Mouse (Mus musculus) liver, embryonic 14.5 days (tissue): ENCODE results near the gene Gipc1. TPM values are rescaled to one million over a fixed set of nuclear protein-coding genes. Genes with fewer than 3 reads are reported as not detected.
A peak's percentile ranks its signal among the peaks of the same experiment; 100 is the strongest.

Source experiments
- ATAC-seq: fragments of 200-750 bp; cut with Nextera tagmentation; 2 replicates; pipeline ENCODE4 v1.8.0; 2017; ENCODE audit warnings: moderate number of reproducible peaks, mild to moderate bottlenecking, moderate library complexity; ENCODE audit not compliant: insufficient read depth
- DNase-seq, 3 experiments: peaks; one replicate each; pipeline ENCODE4 v3.0.0-alpha.2; 2012 to 2013; ENCODE audit warnings: low read depth in 3 of 3, low spot score in 3 of 3
- H3K27ac ChIP-seq: fragments of 300-500 bp; sonication (generic); 2 replicates; pipeline ENCODE4 v1.5.1; 2014; ENCODE audit warnings: moderate library complexity, mild to moderate bottlenecking, control low read depth, inconsistent platforms
- H3K27me3 ChIP-seq: fragments of 300-500 bp; sonication (generic); 2 replicates; pipeline ENCODE4 v1.6.1; 2014; ENCODE audit warnings: mild to moderate bottlenecking, low read length, moderate library complexity; ENCODE audit not compliant: control insufficient read depth, insufficient read depth
- H3K36me3 ChIP-seq: fragments of 300-500 bp; sonication (generic); replicated peaks from 2 replicates; pipeline ENCODE4 v1.6.1; 2014; ENCODE audit warnings: low read depth; ENCODE audit not compliant: control insufficient read depth, insufficient read depth
- H3K4me1 ChIP-seq, 2 experiments: fragments of 200-500 bp in 1 of 2; fragments of 300-500 bp in 1 of 2; sonication (generic) in 1 of 2; replicated peaks; 2 replicates each; pipeline ENCODE4 v1.6.1; 2012 to 2014; ENCODE audit warnings: antibody characterized with exemption in 1 of 2, inconsistent platforms in 1 of 2, low read length in 1 of 2; ENCODE audit not compliant: control insufficient read depth in 2 of 2, insufficient read depth in 2 of 2
- H3K4me2 ChIP-seq: fragments of 300-500 bp; sonication (generic); 2 replicates; pipeline ENCODE4 v1.6.1; 2014; ENCODE audit warnings: low read depth, mild to moderate bottlenecking, control low read depth, moderate library complexity
- H3K4me3 ChIP-seq, 2 experiments: fragments of 200-500 bp in 1 of 2; fragments of 300-500 bp in 1 of 2; sonication (generic) in 1 of 2; 2 replicates each; pipeline ENCODE4 v1.5.1; 2012 to 2014; ENCODE audit warnings: low read depth in 2 of 2, low read length in 2 of 2, mild to moderate bottlenecking in 2 of 2, control low read depth in 1 of 2, inconsistent platforms in 1 of 2, moderate library complexity in 1 of 2; ENCODE audit not compliant: insufficient read depth in 1 of 2
- H3K9ac ChIP-seq: fragments of 300-500 bp; sonication (generic); replicated peaks from 2 replicates; pipeline ENCODE4 v1.6.1; 2014; ENCODE audit warnings: mild to moderate bottlenecking, control low read depth, moderate library complexity
- H3K9me3 ChIP-seq: fragments of 300-500 bp; sonication (generic); 2 replicates; pipeline ENCODE4 v1.6.1; 2016; ENCODE audit warnings: low read length, mixed read lengths; ENCODE audit not compliant: control insufficient read depth
- CTCF ChIP-seq: IDR thresholded peaks from 2 replicates; pipeline ENCODE4 v1.5.1; 2016; ENCODE audit warnings: antibody characterized with exemption, low read depth, control low read depth
- EP300 ChIP-seq: IDR thresholded peaks from 2 replicates; pipeline ENCODE4 v1.6.1; 2016; ENCODE audit warnings: antibody characterized with exemption, low read depth
- WGBS: fragments of 180-500 bp; shearing (Covaris S2); extraction: QIAGEN DNeasy Blood & Tissue Kit; methylation state at CpG from one replicate; pipeline ENCODE4 v1.1.7; 2014; ENCODE audit not compliant: insufficient replicate concordance; 5-methylcytosine and 5-hydroxymethylcytosine counted together
- polyA plus RNA-seq, 2 experiments: library from polyadenylated mRNA; depleted of rRNA in 1 of 2; stranded (reverse) in 1 of 2; unstranded in 1 of 2; fragments of >200 nt; fragmentation: Nextera tagmentation in 1 of 2; extraction: Ambion mirVana in 1 of 2; gene quantifications; 2 replicates each; pipeline versions ENCODE4 v1.2.1 to v1.2.3; 2012 to 2014

The Gipc1 gene
- polyA plus RNA-seq, 2 experiments, result 27.2 to 32.5 TPM

GRCm38 (mm10) chr8:83618566-83618965 lies 33.9 kb upstream of the Gipc1 start:
- peaks cover 12 to 14% of the 10 kb centered on the region in 2 experiments for H3K4me1 ChIP-seq
- DNase-seq (no peak), ATAC-seq (no peak)
- no peaks in the 10 kb centered on the region for H3K27me3 ChIP-seq
- H3K9ac ChIP-seq, result no peak overlapping the region
- no peak for TF ChIP-seq CTCF
- TF ChIP-seq EP300, result no peak
- H3K36me3 ChIP-seq, result peaks cover 6% of the 10 kb centered on the region
- no peak overlapping the region for H3K27ac ChIP-seq
- no peak overlapping the region for H3K4me3 ChIP-seq
- H3K4me2 ChIP-seq, result no peak overlapping the region
- no peaks in the 10 kb centered on the region for H3K9me3 ChIP-seq
- WGBS, result 94% methylated on average over 2 of the region's 2 CpGs

- TF ChIP-seq EP300 (no peak), CTCF (no peak)
- Histone ChIP-seq H3K27me3 (no peaks in the 10 kb centered on the region), H3K9me3 (no peaks in the 10 kb centered on the region), H3K4me1 (peaks cover 21 to 22% of the 10 kb centered on the region in 2 experiments), H3K9ac (no peak overlapping the region), H3K36me3 (no peaks in the 10 kb centered on the region; the same call in 1 of the 2 replicates), H3K27ac (no peak overlapping the region), H3K4me2 (no peak overlapping the region), H3K4me3 (no peak overlapping the region)
- no peak for ATAC-seq
- WGBS, result 83% methylated on average over 9 of the region's 9 CpGs
- no peak for DNase-seq
Observed at GRCm38 (mm10) chr8:83619568-83620285, 32.8 kb upstream of the Gipc1 start.

- ATAC-seq (no peak), DNase-seq (no peak)
- H3K4me3 ChIP-seq, result peak overlapping the region; percentile 39 to 44
- WGBS, result 48% methylated on average over 15 of the region's 15 CpGs
- H3K4me1 ChIP-seq, result peaks cover 36 to 41% of the 10 kb centered on the region in 2 experiments
- no peak overlapping the region for H3K27ac ChIP-seq
- no peaks in the 10 kb centered on the region for H3K9me3 ChIP-seq
- peak overlapping the region; percentile 67 for H3K4me2 ChIP-seq
- H3K9ac ChIP-seq, result peak overlapping the region; percentile 11; the same call in 1 of the 2 replicates
- H3K36me3 ChIP-seq, result no peaks in the 10 kb centered on the region
- TF ChIP-seq CTCF, result no peak
- no peak for TF ChIP-seq EP300
- H3K27me3 ChIP-seq, result no peaks in the 10 kb centered on the region
Observed at GRCm38 (mm10) chr8:83621691-83622388, 30.6 kb upstream of the Gipc1 start.

GRCm38 (mm10) chr8:83622389-83622989 lies 30.0 kb upstream of the Gipc1 start:
- peak; percentile 73 for TF ChIP-seq EP300
- peak; percentile 99 for TF ChIP-seq CTCF
- Histone ChIP-seq H3K36me3 (no peaks in the 10 kb centered on the region), H3K27me3 (no peaks in the 10 kb centered on the region), H3K9me3 (no peaks in the 10 kb centered on the region), H3K9ac (peak overlapping the region; percentile 37), H3K4me3 (peak overlapping the region; percentile 39 to 44), H3K4me1 (peaks cover 36 to 41% of the 10 kb centered on the region in 2 experiments), H3K4me2 (peak overlapping the region; percentile 67), H3K27ac (peak overlapping the region; percentile 63)
- WGBS, result 3% methylated on average over 23 of the region's 23 CpGs
- peak; percentile 84 for ATAC-seq
- peak; percentile 77 to 87 (median 78) for DNase-seq

DNA sequence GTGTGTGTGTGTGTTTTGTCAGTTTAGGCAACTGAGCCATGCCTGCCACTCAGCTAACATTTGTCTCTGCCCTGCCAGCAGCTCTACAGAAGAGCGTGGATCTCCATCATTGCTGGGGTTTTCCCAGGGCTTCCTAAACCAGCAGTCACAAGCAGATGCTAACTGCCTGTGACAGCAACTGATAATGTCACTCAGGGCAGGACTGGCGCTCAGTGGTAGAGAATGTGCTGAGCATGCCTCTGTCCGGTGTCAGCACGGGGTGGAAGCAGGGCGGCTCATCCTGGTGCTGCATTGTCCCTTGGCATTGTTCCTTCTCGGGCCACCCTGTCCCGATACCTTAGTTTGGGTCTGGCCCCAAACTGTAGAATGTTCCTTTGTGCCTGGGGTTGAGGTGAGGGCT lies 28.9 kb upstream of the Gipc1 start:
- DNase-seq, result peak in 1 of 3 experiments; percentile 64
- Histone ChIP-seq H3K27ac (peak overlapping the region; percentile 63), H3K27me3 (no peaks in the 10 kb centered on the region), H3K9ac (no peak overlapping the region), H3K4me2 (peak overlapping the region; percentile 67), H3K4me3 (no peak overlapping the region), H3K4me1 (peaks cover 36 to 41% of the 10 kb centered on the region in 2 experiments), H3K36me3 (no peaks in the 10 kb centered on the region), H3K9me3 (no peaks in the 10 kb centered on the region)
- ATAC-seq, result peak; percentile 38; the same call in 1 of the 2 replicates
- 42% methylated on average over 7 of the region's 7 CpGs for WGBS
- peak; percentile 12; the same call in 1 of the 2 replicates for TF ChIP-seq CTCF
- peak; percentile 22; the same call in 1 of the 2 replicates for TF ChIP-seq EP300
